Mouse (Mus musculus): ENCODE measurements around the gene Dpy19l2. TPM values are rescaled to one million over a fixed set of nuclear protein-coding genes. Genes with fewer than 3 reads are reported as not detected.
"Not testable (repeated sequence)": the region's sequence is repeated elsewhere in the genome, so short reads cannot be mapped to it uniquely, and the experiment has no call there.

Dpy19l2 gene
- polyA plus RNA-seq (2014; fragmentation: Nextera tagmentation; extraction: Ambion mirVana): 0.32 TPM in 2 replicates

DNA sequence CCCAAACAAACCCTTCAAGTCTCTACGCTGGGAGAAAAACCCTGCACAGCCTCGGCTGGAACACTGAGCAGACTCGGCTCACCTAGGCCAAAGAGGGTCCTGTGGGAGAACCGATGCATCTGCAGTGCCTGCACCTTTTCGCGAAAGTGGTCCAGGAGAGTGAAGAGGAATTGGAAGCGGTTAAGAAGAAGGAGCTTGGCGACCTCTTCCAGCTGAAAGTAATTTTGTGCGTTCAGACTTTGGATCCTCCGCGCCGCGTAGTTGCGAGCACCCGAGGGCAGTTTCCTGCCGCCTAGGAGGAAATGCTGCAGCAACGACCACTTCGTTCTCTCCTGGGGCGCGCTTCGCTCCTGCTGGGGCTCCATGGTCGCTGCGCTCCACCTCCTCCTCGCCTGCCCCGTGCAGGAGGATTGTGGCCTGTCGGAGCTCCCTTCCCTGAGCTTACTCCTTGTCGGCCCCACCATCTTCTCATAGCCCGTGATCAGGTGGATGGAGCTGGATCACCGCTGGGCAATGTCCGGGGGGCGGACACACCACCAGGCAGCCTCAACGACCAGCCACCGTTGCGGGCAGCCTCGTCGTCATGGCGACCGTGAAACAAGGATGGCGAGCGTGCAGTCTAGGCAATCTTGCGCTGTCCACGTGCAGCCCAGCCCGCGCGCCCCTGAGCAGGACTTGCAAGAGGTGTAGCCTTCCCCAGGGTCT, at the start of gene Dpy19l2:
Gene Dpy19l2, minus strand, starts transcription at position 594 of the 705 bp plus-strand sequence.
- Histone ChIP-seq H3K9ac (replicated peaks; ENCODE audit: low read depth, low read length) (peak within 1 kb of the TSS; percentile 41; the same call in 1 of the 2 replicates), H3K27ac (ENCODE audit: low read depth, low read length) (no peak within 1 kb of the TSS), H3K4me3 (ENCODE audit: low read depth, low read length) (peak within 1 kb of the TSS; percentile 38), H3K27me3 (ENCODE audit: control insufficient read depth, insufficient read depth, low read length) (no peaks in the 10 kb centered on the region), H3K9me3 (ENCODE audit: control insufficient read depth, low read length) (no peaks in the 10 kb centered on the region), H3K4me2 (ENCODE audit: low read depth, low read length) (peak within 1 kb of the TSS; percentile 73), H3K36me3 (ENCODE audit: control insufficient read depth, insufficient read depth, low read length) (no peaks in the 10 kb centered on the region), H3K4me1 (ENCODE audit: control insufficient read depth, insufficient read depth, low read length) (no peaks in the 10 kb centered on the region)
- WGBS: under 1% methylated on average over 45 of the region's 45 CpGs
- peak; percentile 97 for ATAC-seq (ENCODE audit: low read depth)

GRCm38 (mm10) chr9:24744958-24745357, 48.9 kb upstream of the Dpy19l2 start:
- H3K27ac ChIP-seq (ENCODE audit: low read depth, low read length): no peak overlapping the region
- H3K36me3 ChIP-seq (ENCODE audit: control insufficient read depth, insufficient read depth, low read length): no peaks in the 10 kb centered on the region
- H3K9ac ChIP-seq (replicated peaks; ENCODE audit: low read depth, low read length): no peak overlapping the region
- no peaks in the 10 kb centered on the region for H3K27me3 ChIP-seq (ENCODE audit: control insufficient read depth, insufficient read depth, low read length)
- H3K4me1 ChIP-seq (ENCODE audit: control insufficient read depth, insufficient read depth, low read length): no peaks in the 10 kb centered on the region
- 96% methylated on average over 5 of the region's 5 CpGs for WGBS
- ATAC-seq (ENCODE audit: low read depth): no peak
- no peaks in the 10 kb centered on the region for H3K9me3 ChIP-seq (ENCODE audit: control insufficient read depth, low read length)
- H3K4me3 ChIP-seq (ENCODE audit: low read depth, low read length): no peak overlapping the region
- no peak overlapping the region for H3K4me2 ChIP-seq (ENCODE audit: low read depth, low read length)

DNA sequence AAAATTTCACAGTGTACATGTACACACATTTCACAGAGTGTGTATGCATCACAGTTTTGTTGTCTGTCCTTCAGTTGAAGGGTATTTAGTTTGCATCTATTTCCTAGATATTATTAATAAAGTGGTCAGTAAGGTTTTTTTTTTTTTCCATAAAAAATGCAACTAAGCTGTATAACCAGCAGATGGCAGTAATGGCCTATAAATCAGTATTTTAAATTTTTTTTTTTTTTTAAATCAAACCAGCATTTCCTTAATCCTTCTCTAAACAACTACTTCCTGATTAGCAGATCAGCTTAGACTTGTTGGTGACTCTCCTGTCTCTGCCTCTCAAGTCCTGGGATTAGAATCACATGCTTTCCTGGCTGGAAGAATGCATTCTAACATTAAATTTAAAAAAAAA, 5.2 kb upstream of the Dpy19l2 start:
- H3K4me3 ChIP-seq (ENCODE audit: low read depth, low read length): no peak overlapping the region
- H3K4me1 ChIP-seq (ENCODE audit: control insufficient read depth, insufficient read depth, low read length): no peaks in the 10 kb centered on the region
- no peak for ATAC-seq (ENCODE audit: low read depth)
- no peak overlapping the region for H3K9ac ChIP-seq (replicated peaks; ENCODE audit: low read depth, low read length)
- H3K27ac ChIP-seq (ENCODE audit: low read depth, low read length): no peak overlapping the region
- H3K27me3 ChIP-seq (ENCODE audit: control insufficient read depth, insufficient read depth, low read length): no peaks in the 10 kb centered on the region
- no peaks in the 10 kb centered on the region for H3K9me3 ChIP-seq (ENCODE audit: control insufficient read depth, low read length)
- no peak overlapping the region for H3K4me2 ChIP-seq (ENCODE audit: low read depth, low read length)
- no peaks in the 10 kb centered on the region for H3K36me3 ChIP-seq (ENCODE audit: control insufficient read depth, insufficient read depth, low read length)

DNA sequence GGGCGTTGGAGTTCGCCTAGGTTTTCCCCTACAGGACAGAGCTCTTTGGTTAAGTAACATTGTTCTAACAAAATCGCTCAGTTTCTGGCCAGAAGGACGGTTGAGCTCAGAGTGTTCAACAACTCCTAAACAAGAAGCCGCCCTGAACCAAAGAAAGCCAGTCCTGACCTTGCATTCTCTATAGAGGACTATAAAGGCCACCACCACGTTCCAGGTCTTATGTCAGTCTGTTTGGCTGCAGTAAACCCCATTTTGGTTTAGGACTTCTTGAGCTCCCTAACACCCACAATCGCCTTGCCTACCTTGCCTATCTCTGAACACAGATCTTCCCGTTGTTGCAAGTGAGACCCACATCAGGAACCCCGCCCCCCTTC, 299 bp upstream of the Dpy19l2 start:
- Histone ChIP-seq H3K4me3 (ENCODE audit: low read depth, low read length) (peak overlapping the region; percentile 38), H3K4me2 (ENCODE audit: low read depth, low read length) (peak overlapping the region; percentile 73), H3K36me3 (ENCODE audit: control insufficient read depth, insufficient read depth, low read length) (no peaks in the 10 kb centered on the region), H3K9ac (replicated peaks; ENCODE audit: low read depth, low read length) (0 out of 2 replicates have a peak overlapping the region, but pooled peaks have one; percentile 41), H3K4me1 (ENCODE audit: control insufficient read depth, insufficient read depth, low read length) (no peaks in the 10 kb centered on the region), H3K27ac (ENCODE audit: low read depth, low read length) (no peak overlapping the region), H3K9me3 (ENCODE audit: control insufficient read depth, low read length) (no peaks in the 10 kb centered on the region), H3K27me3 (ENCODE audit: control insufficient read depth, insufficient read depth, low read length) (no peaks in the 10 kb centered on the region)
- ATAC-seq (ENCODE audit: low read depth): no peak; the same call in 1 of the 2 replicates
- WGBS: 22% methylated on average over 9 of the region's 9 CpGs

DNA sequence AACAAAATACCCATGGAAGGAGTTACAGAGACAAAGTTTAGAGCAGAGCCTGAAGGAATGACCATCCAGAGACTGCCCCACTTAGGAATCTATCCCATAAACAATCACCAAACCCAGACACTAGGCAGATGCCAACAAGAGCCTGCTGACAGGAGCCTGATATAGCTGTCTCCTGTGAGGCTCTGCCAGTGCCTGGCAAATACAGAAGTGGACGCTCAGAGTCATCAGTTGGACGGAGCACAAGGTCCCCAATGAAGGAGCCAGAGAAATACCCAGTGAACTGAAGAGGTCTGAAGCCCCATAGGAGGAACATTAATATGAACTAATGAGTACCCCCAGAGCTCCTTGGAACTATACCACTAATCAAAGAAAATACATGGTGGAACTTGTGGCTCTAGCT, 58.8 kb downstream of the Dpy19l2 start:
- 96% methylated on average over 2 of the region's 2 CpGs for WGBS
- not testable (repeated sequence) for H3K27ac ChIP-seq (ENCODE audit: low read depth, low read length)

GRCm38 (mm10) chr9:24624896-24625295, 71.2 kb downstream of the Dpy19l2 start, which contains the start of gene Cypt4:
Gene Cypt4, plus strand, starts transcription at chr9:24625196.
- 92% methylated on average over 5 of the region's 5 CpGs for WGBS

More for the DNA sequence above, 58.8 kb downstream of the Dpy19l2 start:
- not testable (repeated sequence) for H3K4me2 ChIP-seq (ENCODE audit: low read depth, low read length); H3K9ac ChIP-seq (replicated peaks; ENCODE audit: low read depth, low read length); H3K4me3 ChIP-seq (ENCODE audit: low read depth, low read length); H3K36me3 ChIP-seq (ENCODE audit: control insufficient read depth, insufficient read depth, low read length); H3K27me3 ChIP-seq (ENCODE audit: control insufficient read depth, insufficient read depth, low read length); ATAC-seq (ENCODE audit: low read depth); H3K9me3 ChIP-seq (ENCODE audit: control insufficient read depth, low read length); H3K4me1 ChIP-seq (ENCODE audit: control insufficient read depth, insufficient read depth, low read length)

GRCm38 (mm10) chr9:24538159-24538558, 157.9 kb downstream of the Dpy19l2 start:
- Histone ChIP-seq H3K9me3 (ENCODE audit: control insufficient read depth, low read length) (no peaks in the 10 kb centered on the region), H3K4me2 (ENCODE audit: low read depth, low read length) (no peak overlapping the region), H3K27me3 (ENCODE audit: control insufficient read depth, insufficient read depth, low read length) (no peaks in the 10 kb centered on the region), H3K27ac (ENCODE audit: low read depth, low read length) (no peak overlapping the region), H3K9ac (replicated peaks; ENCODE audit: low read depth, low read length) (no peak overlapping the region), H3K36me3 (ENCODE audit: control insufficient read depth, insufficient read depth, low read length) (no peaks in the 10 kb centered on the region), H3K4me3 (ENCODE audit: low read depth, low read length) (no peak overlapping the region), H3K4me1 (ENCODE audit: control insufficient read depth, insufficient read depth, low read length) (no peaks in the 10 kb centered on the region)
- 50% methylated on average over 2 of the region's 2 CpGs for WGBS
- no peak for ATAC-seq (ENCODE audit: low read depth)

More at GRCm38 (mm10) chr9:24624896-24625295, 71.2 kb downstream of the Dpy19l2 start, which contains the start of gene Cypt4:
- Histone ChIP-seq H3K4me2 (ENCODE audit: low read depth, low read length) (no peak within 1 kb of the TSS), H3K4me3 (ENCODE audit: low read depth, low read length) (no peak within 1 kb of the TSS), H3K27me3 (ENCODE audit: control insufficient read depth, insufficient read depth, low read length) (no peaks in the 10 kb centered on the region), H3K36me3 (ENCODE audit: control insufficient read depth, insufficient read depth, low read length) (no peaks in the 10 kb centered on the region), H3K9me3 (ENCODE audit: control insufficient read depth, low read length) (no peaks in the 10 kb centered on the region), H3K27ac (ENCODE audit: low read depth, low read length) (no peak within 1 kb of the TSS), H3K4me1 (ENCODE audit: control insufficient read depth, insufficient read depth, low read length) (no peaks in the 10 kb centered on the region), H3K9ac (replicated peaks; ENCODE audit: low read depth, low read length) (no peak within 1 kb of the TSS)
- ATAC-seq (ENCODE audit: low read depth): no peak

DNA sequence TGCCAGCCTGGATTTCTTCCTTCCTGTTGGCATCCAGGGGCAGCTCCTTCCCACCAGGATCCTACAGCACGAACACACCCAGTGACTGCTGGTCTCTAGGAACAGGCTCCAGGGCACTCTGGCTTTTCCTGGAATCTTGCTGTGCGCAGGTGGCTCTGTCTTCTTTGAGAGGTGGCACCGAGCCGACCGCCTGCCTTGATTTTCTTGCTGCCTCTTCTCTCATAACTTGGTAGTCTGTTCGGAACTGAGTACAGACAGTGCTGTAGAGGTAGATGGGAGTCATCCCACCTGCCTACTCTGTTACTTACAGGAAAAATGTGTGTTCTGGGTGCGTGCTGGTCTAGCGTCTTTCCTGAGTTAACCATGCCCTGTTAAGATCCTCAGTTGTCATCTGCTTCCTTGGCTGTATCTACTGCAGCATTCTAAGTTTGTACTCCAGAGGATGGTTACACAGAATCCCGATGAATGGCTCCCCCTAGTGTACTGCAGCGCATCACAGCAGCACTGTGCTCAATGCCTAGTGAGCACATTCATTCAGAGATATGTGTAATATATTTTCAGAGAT, 179.4 kb downstream of the Dpy19l2 start:
- Histone ChIP-seq H3K36me3 (ENCODE audit: control insufficient read depth, insufficient read depth, low read length) (no peaks in the 10 kb centered on the region), H3K9me3 (ENCODE audit: control insufficient read depth, low read length) (no peaks in the 10 kb centered on the region), H3K4me3 (ENCODE audit: low read depth, low read length) (no peak overlapping the region), H3K4me2 (ENCODE audit: low read depth, low read length) (no peak overlapping the region), H3K9ac (replicated peaks; ENCODE audit: low read depth, low read length) (no peak overlapping the region), H3K27me3 (ENCODE audit: control insufficient read depth, insufficient read depth, low read length) (no peaks in the 10 kb centered on the region), H3K27ac (ENCODE audit: low read depth, low read length) (no peak overlapping the region), H3K4me1 (ENCODE audit: control insufficient read depth, insufficient read depth, low read length) (no peaks in the 10 kb centered on the region)
- ATAC-seq (ENCODE audit: low read depth): peak; percentile 92
- WGBS: 59% methylated on average over 10 of the region's 10 CpGs

GRCm38 (mm10) chr9:24514078-24514469, 182.0 kb downstream of the Dpy19l2 start:
- H3K27ac ChIP-seq (ENCODE audit: low read depth, low read length): no peak overlapping the region
- no peaks in the 10 kb centered on the region for H3K4me1 ChIP-seq (ENCODE audit: control insufficient read depth, insufficient read depth, low read length)
- no peaks in the 10 kb centered on the region for H3K36me3 ChIP-seq (ENCODE audit: control insufficient read depth, insufficient read depth, low read length)
- ATAC-seq (ENCODE audit: low read depth): no peak
- H3K9me3 ChIP-seq (ENCODE audit: control insufficient read depth, low read length): no peaks in the 10 kb centered on the region
- no peak overlapping the region for H3K4me2 ChIP-seq (ENCODE audit: low read depth, low read length)
- H3K4me3 ChIP-seq (ENCODE audit: low read depth, low read length): no peak overlapping the region
- H3K9ac ChIP-seq (replicated peaks; ENCODE audit: low read depth, low read length): no peak overlapping the region
- H3K27me3 ChIP-seq (ENCODE audit: control insufficient read depth, insufficient read depth, low read length): no peaks in the 10 kb centered on the region
- 76% methylated on average over 5 of the region's 5 CpGs for WGBS
